Mouse (Mus musculus): ENCODE measurements around the gene Mrpl52.

DNA sequence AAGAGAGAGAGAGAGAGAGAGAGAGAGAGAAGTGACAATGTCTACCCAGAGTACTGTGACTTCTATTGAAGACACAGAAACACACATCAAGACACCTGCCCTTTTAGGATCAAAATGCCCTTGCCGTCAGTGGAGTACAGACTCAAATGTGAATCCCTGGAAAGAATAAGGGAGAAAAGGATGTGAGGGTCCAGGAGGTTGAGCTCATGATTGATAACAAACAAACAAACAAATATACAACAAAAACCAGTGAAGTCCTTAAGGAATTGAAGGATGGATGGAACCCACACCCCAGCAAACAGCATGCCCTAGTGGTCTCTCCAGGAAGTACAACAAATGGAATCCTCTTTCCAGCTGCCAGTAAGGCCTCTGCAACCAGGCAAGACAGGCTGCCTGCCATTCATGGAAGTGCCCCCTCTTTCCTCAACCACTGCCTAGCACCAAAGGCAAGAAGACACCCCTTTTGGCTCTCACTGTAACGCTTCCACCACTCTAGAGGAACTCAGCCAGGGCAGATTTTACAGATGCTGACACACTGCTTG is 14.0 kb upstream of the Mrpl52 start:
- TF ChIP-seq POLR2A (IDR thresholded peaks at IDR 0.05; ENCODE audit: borderline replicate concordance, extremely low read depth, low read depth, low read length) (no peak), CTCF (IDR thresholded peaks at IDR 0.05; ENCODE audit: insufficient read depth, low read length) (peak; percentile 77)
